Mouse (Mus musculus) bone marrow, adult 2 months (tissue): ENCODE results near the gene Grb10. TPM values are rescaled to one million over a fixed set of nuclear protein-coding genes. Genes with fewer than 3 reads are reported as not detected.

Source experiments
- H3K27ac ChIP-seq: fragments of 200-500 bp; 2 replicates; pipeline ENCODE4 v1.5.1; 2012; ENCODE audit warnings: low read depth, mild to moderate bottlenecking, control low read depth, inconsistent platforms, low read length; ENCODE audit not compliant: control insufficient read depth, poor library complexity, insufficient read depth
- H3K4me1 ChIP-seq: fragments of 200-500 bp; 2 replicates; pipeline ENCODE4 v1.6.1; 2011; ENCODE audit warnings: low read length; ENCODE audit not compliant: control insufficient read depth, insufficient read depth
- H3K4me3 ChIP-seq: fragments of 200-500 bp; replicated peaks from 2 replicates; pipeline ENCODE3; 2011; ENCODE audit warnings: mild to moderate bottlenecking, low read depth, low read length, control low read depth; ENCODE audit not compliant: control insufficient read depth
- CTCF ChIP-seq: fragments of 200-500 bp; IDR thresholded peaks from 2 replicates; pipeline ENCODE4 v1.5.1; 2011; ENCODE audit warnings: low read length, control low read depth; ENCODE audit not compliant: control insufficient read depth, insufficient read depth
- POLR2A ChIP-seq: fragments of 200-500 bp; IDR thresholded peaks from 2 replicates; pipeline ENCODE4 v1.6.1; 2011; ENCODE audit warnings: low read depth, mild to moderate bottlenecking, control low read depth, low read length, borderline replicate concordance; ENCODE audit not compliant: control insufficient read depth
- WGBS: fragments of 180-500 bp; shearing (Covaris S2); methylation state at CpG from one replicate; pipeline ENCODE4 v1.1.7; 2018; 5-methylcytosine and 5-hydroxymethylcytosine counted together
- polyA plus RNA-seq: library from polyadenylated mRNA; stranded (reverse); fragments of >200 nt; gene quantifications from 2 replicates; pipeline ENCODE4 v1.2.4, GENCODE M21; 2011; ENCODE audit warnings: low replicate concordance; ENCODE audit not compliant: missing spikeins, insufficient read depth, insufficient read length

Gene Grb10
- polyA plus RNA-seq, 1 experiment: 17.0 TPM

GRCm38 (mm10) chr11:11884533-11885245 lies 153.8 kb downstream of the Grb10 start:
- WGBS: 44% methylated on average over 11 of the region's 11 CpGs
- no peak overlapping the region for H3K27ac ChIP-seq
- H3K4me1 ChIP-seq: peaks cover 2% of the 10 kb centered on the region
- no peak overlapping the region for H3K4me3 ChIP-seq
- TF ChIP-seq POLR2A (no peak), CTCF (no peak)

- Histone ChIP-seq H3K27ac (no peak overlapping the region), H3K4me3 (no peak overlapping the region), H3K4me1 (no peaks in the 10 kb centered on the region; the same call in 1 of the 2 replicates)
- WGBS: 79% methylated on average over 1 of the region's 1 CpGs
- TF ChIP-seq POLR2A (no peak), CTCF (no peak)
These were observed 156.7 kb downstream of the Grb10 start for GRCm38 (mm10) chr11:11881783-11882155.

- H3K27ac ChIP-seq: no peak overlapping the region
- H3K4me1 ChIP-seq: no peaks in the 10 kb centered on the region; the same call in 1 of the 2 replicates
- 77% methylated on average over 13 of the region's 13 CpGs for WGBS
- no peak overlapping the region for H3K4me3 ChIP-seq
- no peak for TF ChIP-seq POLR2A
- TF ChIP-seq CTCF: no peak
These were observed 157.3 kb downstream of the Grb10 start for GRCm38 (mm10) chr11:11881026-11881782.

Other genes with a start within 250 kb of the Grb10 start
- gene Fignl1, start 229.7 kb downstream of the Grb10 start, polyA plus RNA-seq: 24.9 and 39.4 TPM in 2 replicates
- gene Ddc, start 140.5 kb downstream of the Grb10 start, polyA plus RNA-seq: 1.6 and 2.0 TPM in 2 replicates